Mouse (Mus musculus) adrenal gland, postnatal 25 days (tissue): ENCODE measurements around the gene Acin1. TPM values are rescaled to one million over a fixed set of nuclear protein-coding genes. Genes with fewer than 3 reads are reported as not detected.

Experiments
- DNase-seq: peaks from one replicate; pipeline ENCODE4 v3.0.0; 2021; ENCODE audit warnings: mixed read lengths
- long read RNA-seq: library from polyadenylated mRNA; stranded (forward); transcript quantifications from one replicate; pipeline ENCODE4 v2.0.0, GENCODE M21; 2021
- total RNA-seq: library from RNA; stranded (reverse); gene quantifications from 2 replicates; pipeline ENCODE4 v1.2.3, GENCODE M21; 2021

Gene Acin1
- 233 and 235 TPM in 2 replicates for total RNA-seq
- long read RNA-seq, full-length matches to known transcripts = 6 of 32 reads
- long read RNA-seq, partial matches to known transcripts = 13 of 32 reads
- long read RNA-seq, other reads (novel, unspliced or antisense) = 13 of 32 reads

DNA sequence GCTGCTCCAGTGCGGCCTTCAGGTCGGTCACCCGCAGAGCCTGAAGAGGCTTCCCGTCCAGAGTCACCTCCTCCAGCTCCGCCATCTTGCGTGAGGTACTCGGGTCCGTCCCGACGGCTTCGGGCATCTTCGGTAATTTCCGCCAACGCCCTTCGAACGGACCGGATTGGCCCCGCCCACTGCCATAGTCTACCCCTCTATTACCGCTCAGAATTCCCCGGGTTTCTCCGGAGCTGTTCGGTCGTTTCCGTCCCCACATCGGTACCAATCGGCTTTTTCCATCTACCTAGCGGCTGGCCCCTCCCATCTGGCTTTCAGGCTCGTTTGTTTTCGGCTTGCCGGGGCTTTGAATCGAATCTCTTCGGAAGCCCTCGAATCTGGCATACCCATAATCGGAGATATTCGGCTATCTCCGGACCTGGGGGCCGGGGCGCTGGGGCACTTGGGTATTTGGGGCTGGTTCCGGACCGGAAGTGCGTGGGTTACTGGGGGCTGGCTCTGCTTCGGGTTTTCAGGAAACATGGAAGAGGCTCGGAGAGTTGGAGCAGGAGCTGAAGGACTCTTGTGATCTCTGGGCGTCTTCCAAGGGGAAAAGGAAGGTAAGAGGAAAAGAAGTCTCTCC is at the start of gene Acin1:
Gene Acin1 (minus strand): TSS at position 410 of the 622 bp plus-strand sequence.
- DNase-seq = peak; percentile 100

GRCm38 (mm10) chr14:54735221-54735620 is 48.5 kb upstream of the Acin1 start:
- no peak for DNase-seq

DNA sequence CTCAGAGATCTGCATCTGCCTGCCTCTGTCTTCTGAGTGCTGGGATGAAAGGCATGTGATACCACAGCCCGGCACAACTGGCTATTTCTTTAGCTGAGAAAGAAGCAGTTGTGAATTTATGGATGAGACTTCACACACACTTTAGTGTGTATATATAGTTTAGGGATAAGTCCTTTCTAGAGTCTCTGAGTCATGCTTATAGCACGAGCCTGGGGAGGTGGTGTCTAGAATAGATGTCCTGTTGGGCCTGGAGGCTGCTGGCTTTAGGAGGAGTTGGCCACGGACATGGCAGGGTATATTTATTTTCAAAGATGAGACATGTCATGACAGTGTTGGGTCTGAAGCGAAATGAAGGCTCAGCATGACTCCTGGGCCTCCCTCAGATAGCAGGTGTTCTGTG is 47.3 kb upstream of the Acin1 start:
- DNase-seq = no peak

DNA sequence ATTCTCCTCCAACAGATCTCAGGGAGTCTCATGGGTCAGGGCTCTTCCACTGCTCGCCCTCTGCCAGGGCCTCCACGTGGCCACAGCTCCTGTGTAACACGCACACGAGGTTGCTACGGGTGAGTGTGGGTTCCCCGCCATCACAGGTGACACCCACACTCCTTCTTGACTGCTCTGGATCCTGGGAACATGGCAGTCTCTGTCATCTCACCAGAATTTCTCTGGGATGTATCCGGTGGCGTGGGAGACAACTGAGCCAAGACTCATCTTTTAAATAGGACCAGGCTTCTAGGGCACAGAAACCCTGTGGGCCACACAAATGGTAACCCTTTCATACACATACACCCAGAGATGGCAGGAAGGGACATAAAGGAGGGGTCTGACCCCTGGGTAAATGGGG is 45.5 kb upstream of the Acin1 start:
- DNase-seq = no peak

DNA sequence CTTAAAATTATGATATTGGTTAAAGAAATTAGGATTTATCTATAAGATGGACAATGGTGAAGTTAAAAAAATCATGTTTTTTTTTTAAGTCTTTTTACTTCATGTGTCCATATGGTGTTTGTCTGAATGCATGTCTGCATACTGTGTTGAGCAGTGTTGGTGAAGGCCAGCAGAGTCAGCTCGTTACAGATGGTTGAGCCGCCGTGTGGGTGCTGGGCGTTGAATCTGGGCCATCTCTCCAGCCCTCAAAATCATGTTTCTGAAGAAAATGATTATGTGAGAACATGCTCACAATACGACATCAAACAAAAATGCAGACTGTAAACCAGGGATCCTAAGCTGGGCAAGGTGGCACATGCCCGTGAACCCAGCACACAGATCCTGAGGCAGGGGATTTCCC is 43.6 kb upstream of the Acin1 start:
- no peak for DNase-seq

DNA sequence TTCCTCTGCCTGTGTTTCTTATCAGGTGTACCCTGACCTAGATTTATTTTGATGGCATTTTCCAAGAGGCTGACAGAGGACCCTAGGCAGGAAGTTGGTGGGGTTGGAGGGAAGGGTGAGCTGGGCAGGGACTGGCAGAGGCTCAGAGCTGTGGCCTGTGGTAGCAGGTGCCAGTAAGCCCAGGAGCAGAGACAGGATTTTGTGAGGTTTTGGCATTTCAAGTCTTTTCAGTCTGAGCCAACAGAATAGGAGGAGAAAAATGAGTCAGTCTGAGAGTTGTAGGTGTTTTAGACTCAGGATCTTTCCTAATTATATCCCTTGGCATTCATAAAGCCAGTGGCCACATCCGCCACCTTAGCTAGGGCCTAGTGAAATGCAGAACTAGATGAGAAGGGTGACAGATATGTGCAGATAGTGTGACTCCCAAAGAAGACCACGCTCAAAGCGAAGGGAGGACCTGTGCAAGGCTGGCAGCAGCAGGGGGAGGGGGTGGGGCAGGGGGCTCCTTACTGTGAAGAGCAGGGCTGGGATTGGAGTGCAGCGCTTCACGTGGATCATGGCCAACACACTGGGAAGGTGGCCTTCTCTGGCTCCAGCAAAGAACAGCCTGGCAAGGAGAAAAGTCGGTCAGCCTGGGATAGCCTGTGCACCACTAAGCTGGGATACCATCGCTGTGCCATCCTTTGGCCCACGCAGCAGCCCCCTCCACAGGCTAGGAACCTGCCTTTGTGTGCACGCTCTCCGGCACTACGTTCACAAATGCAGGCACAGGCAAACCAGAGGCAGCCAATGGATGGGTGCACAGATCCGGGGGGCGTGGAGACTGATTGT is 42.3 kb upstream of the Acin1 start:
- DNase-seq = no peak

GRCm38 (mm10) chr14:54727565-54727964 is 40.8 kb upstream of the Acin1 start:
- DNase-seq = no peak

GRCm38 (mm10) chr14:54724049-54724448 is 37.3 kb upstream of the Acin1 start:
- no peak for DNase-seq

GRCm38 (mm10) chr14:54721711-54722110 is 35.0 kb upstream of the Acin1 start:
- DNase-seq = no peak

DNA sequence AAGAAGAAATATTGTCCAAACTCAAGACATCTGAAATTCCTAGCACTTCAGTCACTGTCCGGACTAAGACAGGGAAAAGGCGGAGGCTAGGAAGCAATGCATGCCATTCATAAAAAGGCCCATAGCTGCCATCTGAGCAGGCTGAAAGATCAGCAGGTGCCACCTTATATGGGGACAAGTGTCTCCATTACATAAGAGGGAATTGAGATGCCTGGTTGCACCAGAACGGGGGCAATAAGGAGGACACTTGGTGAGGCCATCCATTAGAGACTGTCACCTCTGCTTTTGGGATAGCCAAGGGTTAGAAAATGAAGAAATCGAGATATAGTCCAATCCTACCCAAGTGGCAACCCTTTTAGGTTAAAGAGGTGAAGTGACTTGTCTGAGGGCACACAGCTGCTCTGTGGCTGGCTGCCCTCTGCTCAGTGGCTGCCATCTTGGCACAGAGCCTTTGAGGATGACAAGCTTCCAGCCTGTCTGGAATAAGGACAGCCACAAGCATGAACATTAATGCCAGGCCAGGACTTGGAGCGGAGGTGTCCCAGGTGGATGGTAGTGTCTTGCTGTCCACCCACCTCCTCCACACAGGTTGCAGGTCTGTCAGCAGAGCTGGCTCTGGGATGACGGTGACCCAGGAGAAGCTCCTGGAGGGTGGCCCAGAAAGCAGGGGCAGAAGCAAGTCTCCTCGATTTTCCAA is 34.1 kb upstream of the Acin1 start:
- DNase-seq = peak; percentile 33

DNA sequence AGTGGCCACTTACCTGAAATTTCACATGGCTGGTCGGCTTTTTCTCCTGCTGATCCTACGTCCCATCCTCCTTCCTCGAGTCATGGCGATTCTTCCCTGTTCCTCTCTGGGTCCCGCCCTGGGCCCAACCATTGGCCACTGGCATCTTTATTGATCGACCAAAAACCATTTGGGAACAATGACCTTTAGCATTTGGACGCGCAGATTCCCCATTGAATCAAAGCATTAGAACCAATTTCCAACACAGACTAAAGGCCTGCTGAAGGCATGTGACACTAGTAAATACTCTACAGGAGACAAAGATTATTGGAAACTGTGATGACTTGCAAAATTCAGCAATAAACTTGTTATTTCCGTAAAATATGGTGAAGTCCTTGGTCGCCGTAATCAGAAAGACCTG is 33.3 kb upstream of the Acin1 start:
- DNase-seq = no peak

DNA sequence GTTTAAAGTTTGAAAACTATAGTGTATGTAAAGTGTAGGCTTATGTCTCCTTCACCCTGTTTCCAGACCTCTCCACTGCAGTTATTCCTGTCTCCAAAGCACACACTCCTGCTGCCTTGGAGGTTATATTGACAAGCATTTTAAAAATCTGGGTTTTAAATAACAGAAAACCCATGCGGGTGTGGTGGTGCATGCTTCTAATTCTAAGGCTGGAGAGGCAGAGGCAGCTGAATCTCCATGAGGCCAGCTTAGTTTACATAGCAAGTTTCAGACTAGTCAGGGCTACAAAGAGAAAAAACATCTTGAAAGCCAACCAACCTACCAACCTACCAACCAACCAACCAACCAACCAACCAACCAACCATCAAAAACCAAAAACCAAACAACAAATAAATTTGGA is 28.7 kb upstream of the Acin1 start:
- DNase-seq = no peak

- no peak for DNase-seq
Measured at GRCm38 (mm10) chr14:54714617-54715081, 27.9 kb upstream of the Acin1 start.

GRCm38 (mm10) chr14:54714121-54714520 is 27.4 kb upstream of the Acin1 start:
- DNase-seq = peak; percentile 35

DNA sequence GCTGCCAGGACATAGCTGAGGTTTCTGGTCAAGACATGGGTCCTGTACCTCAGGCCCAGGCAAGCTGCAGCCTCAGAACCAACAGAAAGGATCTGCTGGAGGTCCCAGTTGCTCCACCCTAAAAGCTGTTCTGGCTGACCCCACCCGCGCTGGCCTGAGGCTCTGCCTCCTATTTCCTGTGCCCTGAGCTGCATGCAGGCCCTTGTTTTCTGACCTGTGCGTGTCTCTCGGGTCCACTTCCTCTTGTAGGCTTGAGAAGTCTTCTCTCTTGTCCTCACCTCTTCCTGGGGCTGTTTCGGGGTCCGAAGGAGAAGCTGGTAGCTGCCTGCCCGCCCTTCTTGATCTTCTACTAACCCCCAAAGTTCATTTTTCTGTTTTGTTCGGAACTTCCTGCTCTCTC is 26.1 kb upstream of the Acin1 start:
- DNase-seq = no peak

- no peak for DNase-seq
Measured at GRCm38 (mm10) chr14:54712074-54712473, 25.3 kb upstream of the Acin1 start, which contains the start of gene Cebpe. TSS of gene Cebpe (minus strand) at chr14:54712174.

GRCm38 (mm10) chr14:54709054-54709453 is 22.3 kb upstream of the Acin1 start:
- DNase-seq = no peak

GRCm38 (mm10) chr14:54706589-54707320 is 20.0 kb upstream of the Acin1 start:
- DNase-seq = no peak

DNA sequence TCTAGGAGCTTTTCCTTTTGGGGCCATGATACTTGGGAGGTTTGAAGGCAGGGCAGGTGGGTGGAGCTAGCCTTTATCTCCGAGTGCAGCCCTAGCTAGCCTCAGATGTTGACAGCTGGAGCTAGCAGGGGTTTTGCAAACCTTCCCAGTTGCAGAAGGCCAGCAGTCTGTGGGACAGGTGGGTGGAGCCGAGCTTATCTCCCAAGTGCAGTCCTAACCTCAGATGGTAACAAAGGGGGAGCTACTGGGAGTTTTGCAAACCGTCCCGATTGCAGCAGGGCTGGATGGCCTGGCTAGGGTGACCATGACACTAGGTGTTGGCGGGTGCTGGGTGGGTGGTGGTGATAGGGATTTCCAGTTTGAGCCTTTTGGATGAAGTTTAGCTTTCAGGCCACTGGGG is 19.1 kb upstream of the Acin1 start:
- no peak for DNase-seq

GRCm38 (mm10) chr14:54703207-54703606 is 16.5 kb upstream of the Acin1 start:
- no peak for DNase-seq

GRCm38 (mm10) chr14:54701298-54701697 is 14.6 kb upstream of the Acin1 start:
- DNase-seq = peak; percentile 78

- DNase-seq = no peak
Measured at GRCm38 (mm10) chr14:54699586-54699985, 12.9 kb upstream of the Acin1 start.
